Mouse (Mus musculus) liver, embryonic 12.5 days (tissue): ENCODE data around the gene Med27. TPM values are rescaled to one million over a fixed set of nuclear protein-coding genes. Genes with fewer than 3 reads are reported as not detected.

ENCODE experiments used
- ATAC-seq: fragments of 200-750 bp; cut with Nextera tagmentation; 2 replicates; pipeline ENCODE4 v1.8.0; 2017; ENCODE audit warnings: moderate number of reproducible peaks, mild to moderate bottlenecking, moderate library complexity
- H3K27ac ChIP-seq: fragments of 300-500 bp; sonication (generic); 2 replicates; pipeline ENCODE4 v1.5.1; 2016; ENCODE audit warnings: mild to moderate bottlenecking
- H3K27me3 ChIP-seq: fragments of 300-500 bp; sonication (generic); replicated peaks from 2 replicates; pipeline ENCODE4 v1.6.1; 2016; ENCODE audit warnings: mild to moderate bottlenecking, moderate library complexity
- H3K36me3 ChIP-seq: fragments of 300-500 bp; sonication (generic); 2 replicates; pipeline ENCODE4 v1.6.1; 2016; ENCODE audit warnings: mild to moderate bottlenecking, moderate library complexity
- H3K4me1 ChIP-seq: fragments of 300-500 bp; sonication (generic); 2 replicates; pipeline ENCODE4 v1.6.1; 2016
- H3K4me2 ChIP-seq: fragments of 300-500 bp; sonication (generic); 2 replicates; pipeline ENCODE4 v1.6.1; 2016; ENCODE audit warnings: mild to moderate bottlenecking, moderate library complexity
- H3K4me3 ChIP-seq: fragments of 300-500 bp; sonication (generic); 2 replicates; pipeline ENCODE4 v1.5.1; 2016; ENCODE audit warnings: mild to moderate bottlenecking, moderate library complexity
- H3K9ac ChIP-seq: fragments of 300-500 bp; sonication (generic); 2 replicates; pipeline ENCODE4 v1.6.1; 2016; ENCODE audit warnings: mild to moderate bottlenecking, moderate library complexity
- H3K9me3 ChIP-seq: fragments of 300-500 bp; sonication (generic); replicated peaks from 2 replicates; pipeline ENCODE4 v1.6.1; 2016; ENCODE audit warnings: mild to moderate bottlenecking, moderate library complexity
- WGBS: fragments of 180-500 bp; shearing (Covaris S2); methylation state at CpG from one replicate; pipeline ENCODE4 v1.1.7; 2016; ENCODE audit not compliant: insufficient replicate concordance; 5-methylcytosine and 5-hydroxymethylcytosine counted together
- polyA plus RNA-seq: library from polyadenylated mRNA; unstranded; fragments of >200 nt; fragmentation: Nextera tagmentation; extraction: Ambion mirVana; gene quantifications from 2 replicates; pipeline ENCODE4 v1.2.1, GENCODE M21; 2016

The Med27 gene
- polyA plus RNA-seq, 1 experiment from 2014 or later, result 30.9 TPM

DNA sequence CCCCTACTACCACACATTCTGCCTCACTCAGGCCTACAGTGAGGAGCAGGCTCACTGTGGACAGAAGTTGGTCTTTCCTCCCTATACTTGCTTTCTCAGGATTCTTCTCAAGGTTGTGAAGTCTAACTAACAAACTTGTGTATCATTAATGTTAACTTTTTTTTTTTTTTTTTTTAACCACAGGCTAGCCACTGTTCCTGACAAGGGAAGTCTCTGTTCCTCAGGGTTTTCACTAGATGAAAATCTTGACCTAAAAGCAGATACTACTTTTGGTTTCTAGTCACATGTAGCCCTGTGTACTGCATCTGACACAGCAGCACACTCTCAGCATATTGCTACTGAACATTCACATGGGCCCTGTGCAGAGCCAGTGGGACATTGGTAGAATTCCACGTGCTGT is 55.2 kb downstream of the Med27 start:
- no peak overlapping the region for H3K27ac ChIP-seq
- 67% methylated on average over 1 of the region's 1 CpGs for WGBS
- H3K4me2 ChIP-seq, result no peak overlapping the region
- no peaks in the 10 kb centered on the region for H3K9me3 ChIP-seq
- H3K27me3 ChIP-seq, result no peaks in the 10 kb centered on the region
- H3K4me3 ChIP-seq, result no peak overlapping the region
- H3K4me1 ChIP-seq, result peaks cover 16% of the 10 kb centered on the region
- H3K36me3 ChIP-seq, result no peaks in the 10 kb centered on the region
- H3K9ac ChIP-seq, result no peak overlapping the region
- no peak for ATAC-seq

DNA sequence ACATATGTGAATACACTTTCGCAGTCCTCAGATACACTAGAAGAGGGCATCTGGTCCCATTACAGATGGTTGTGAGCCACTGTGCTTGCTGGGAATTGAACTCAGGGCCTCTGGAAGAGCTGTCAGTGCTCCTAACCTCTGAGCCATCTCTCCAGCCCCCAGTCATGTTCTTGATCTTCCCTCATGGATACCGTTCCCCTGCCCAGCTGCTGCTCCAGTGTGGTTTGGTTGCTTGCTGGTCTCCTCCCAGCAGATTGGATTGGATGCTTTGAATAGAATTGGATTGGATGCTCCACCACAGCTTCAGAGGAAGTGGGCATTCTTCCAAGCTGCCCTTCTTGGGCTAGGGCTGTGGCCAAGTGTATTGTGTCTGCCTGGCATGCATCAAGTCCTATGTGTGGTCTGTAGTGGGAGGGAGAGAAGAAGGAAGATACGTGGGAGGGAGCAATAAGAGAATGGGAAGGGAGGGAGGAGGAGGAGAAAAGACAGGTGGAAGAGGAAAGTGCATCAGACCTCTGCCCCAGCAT is 56.0 kb downstream of the Med27 start:
- H3K9ac ChIP-seq, result no peak overlapping the region
- peaks cover 16% of the 10 kb centered on the region for H3K4me1 ChIP-seq
- no peaks in the 10 kb centered on the region for H3K27me3 ChIP-seq
- no peak overlapping the region for H3K27ac ChIP-seq
- no peak overlapping the region for H3K4me2 ChIP-seq
- no peak overlapping the region for H3K4me3 ChIP-seq
- no peaks in the 10 kb centered on the region for H3K36me3 ChIP-seq
- no peak for ATAC-seq
- no peaks in the 10 kb centered on the region for H3K9me3 ChIP-seq
- 66% methylated on average over 3 of the region's 3 CpGs for WGBS

DNA sequence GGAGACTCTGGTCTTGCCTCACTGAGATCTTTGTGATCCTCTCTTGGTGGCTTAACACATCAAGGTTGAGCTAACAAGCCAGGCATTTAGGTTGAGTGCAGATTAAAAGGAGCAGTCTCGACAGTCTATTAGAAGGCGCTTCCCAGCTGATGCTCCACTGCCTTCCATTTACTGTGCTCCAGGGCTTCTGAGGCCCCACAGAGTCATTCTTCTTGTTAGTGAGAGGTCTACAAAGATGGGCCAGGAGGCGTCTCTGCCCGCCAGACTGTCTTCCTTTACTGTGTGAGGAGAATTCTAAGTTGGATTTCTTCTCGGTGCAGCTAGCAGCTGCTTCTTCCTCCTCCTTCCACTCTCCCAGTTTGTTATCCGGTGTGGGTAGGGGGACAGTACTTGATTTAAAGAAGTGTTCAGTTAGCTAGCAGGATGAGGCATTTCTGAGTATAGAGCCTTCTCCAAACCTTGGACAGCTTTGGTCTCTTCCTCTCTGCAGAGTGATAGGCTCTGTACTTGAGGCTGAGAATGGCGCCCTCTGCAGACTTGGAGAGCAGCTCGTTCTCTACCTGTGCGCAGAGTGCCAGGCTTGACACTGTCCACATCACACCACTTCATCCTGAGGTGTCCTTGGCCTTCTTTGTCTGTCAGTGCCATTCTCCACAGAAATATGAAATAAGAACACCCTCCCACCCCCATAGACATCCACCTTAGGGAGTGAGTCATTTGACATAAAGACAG is 57.3 kb downstream of the Med27 start:
- H3K4me1 ChIP-seq, result peaks cover 13% of the 10 kb centered on the region; the same call in 1 of the 2 replicates
- 64% methylated on average over 9 of the region's 9 CpGs for WGBS
- no peaks in the 10 kb centered on the region for H3K9me3 ChIP-seq
- H3K36me3 ChIP-seq, result no peaks in the 10 kb centered on the region
- no peak overlapping the region for H3K27ac ChIP-seq
- ATAC-seq, result no peak
- no peaks in the 10 kb centered on the region for H3K27me3 ChIP-seq
- H3K4me2 ChIP-seq, result no peak overlapping the region
- no peak overlapping the region for H3K4me3 ChIP-seq
- H3K9ac ChIP-seq, result no peak overlapping the region

DNA sequence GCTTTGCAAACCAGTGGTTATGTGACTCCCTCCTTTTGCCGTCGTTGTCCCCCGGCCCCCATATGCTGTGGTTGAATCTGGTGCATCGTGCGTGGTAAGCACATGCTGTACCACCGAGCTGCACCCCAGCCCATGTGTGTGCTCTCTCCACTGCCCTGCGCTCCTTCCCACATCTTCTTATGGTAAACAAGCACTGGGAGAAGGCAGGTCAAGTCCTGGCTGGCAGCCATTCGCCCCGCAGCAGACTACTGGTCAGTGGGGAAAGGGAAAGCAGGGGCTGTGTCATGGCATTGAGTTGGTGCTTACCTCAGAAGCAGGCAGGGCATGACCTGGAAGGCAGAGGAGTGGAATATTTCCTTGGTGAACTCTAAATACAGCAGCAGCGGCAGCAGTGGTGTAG is 58.3 kb downstream of the Med27 start:
- Histone ChIP-seq H3K9me3 (no peaks in the 10 kb centered on the region), H3K4me3 (no peak overlapping the region), H3K27me3 (no peaks in the 10 kb centered on the region), H3K27ac (no peak overlapping the region), H3K9ac (no peak overlapping the region), H3K4me1 (peaks cover 13% of the 10 kb centered on the region; the same call in 1 of the 2 replicates), H3K4me2 (no peak overlapping the region), H3K36me3 (no peaks in the 10 kb centered on the region)
- 79% methylated on average over 10 of the region's 10 CpGs for WGBS
- no peak for ATAC-seq

DNA sequence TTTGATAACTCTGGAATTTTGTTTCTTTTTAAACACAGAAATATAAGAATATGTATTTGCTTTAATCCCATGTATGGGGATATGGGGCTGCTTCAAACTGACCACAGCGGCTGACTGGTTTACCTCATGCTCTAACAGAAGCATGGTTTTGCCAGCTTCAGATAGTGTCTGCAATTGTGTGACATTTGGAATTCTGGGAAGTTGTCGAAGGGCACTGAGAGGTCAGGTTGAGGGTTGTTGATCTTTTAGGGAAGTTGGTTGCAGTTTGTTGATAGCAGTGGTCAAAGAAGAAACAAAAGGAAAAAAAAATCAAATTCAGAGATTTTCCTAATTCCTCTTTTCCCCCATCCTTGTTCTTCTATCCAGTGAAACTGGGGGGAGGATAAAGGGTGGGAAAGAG is 59.2 kb downstream of the Med27 start:
- no peak overlapping the region for H3K27ac ChIP-seq
- H3K27me3 ChIP-seq, result no peaks in the 10 kb centered on the region
- no peaks in the 10 kb centered on the region for H3K36me3 ChIP-seq
- WGBS, result 50% methylated on average over 2 of the region's 2 CpGs
- H3K9me3 ChIP-seq, result no peaks in the 10 kb centered on the region
- no peak overlapping the region for H3K4me3 ChIP-seq
- no peak for ATAC-seq
- no peak overlapping the region for H3K4me2 ChIP-seq
- peaks cover 13% of the 10 kb centered on the region; the same call in 1 of the 2 replicates for H3K4me1 ChIP-seq
- H3K9ac ChIP-seq, result no peak overlapping the region

DNA sequence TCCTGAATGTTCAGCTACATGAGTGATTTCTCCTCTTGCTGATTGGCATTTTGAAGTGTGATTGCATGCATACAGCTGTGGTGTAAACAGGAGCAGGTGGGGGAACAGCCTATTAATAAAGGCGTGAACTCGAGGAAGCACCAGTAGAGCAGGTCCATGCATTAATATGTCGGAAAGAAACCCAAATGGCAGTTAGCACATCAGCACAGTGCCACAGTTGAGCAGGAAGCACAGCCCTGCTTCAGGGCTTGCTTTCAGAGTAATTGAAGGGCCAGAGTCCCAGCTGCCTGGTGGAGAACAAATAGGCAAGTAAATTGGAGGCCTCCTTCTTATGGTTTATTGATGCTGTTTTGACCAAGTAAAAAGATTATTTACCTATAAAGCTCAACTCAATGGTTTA is 60.7 kb downstream of the Med27 start:
- Histone ChIP-seq H3K27me3 (no peaks in the 10 kb centered on the region), H3K4me3 (no peak overlapping the region), H3K9me3 (no peaks in the 10 kb centered on the region), H3K4me1 (peaks cover 14% of the 10 kb centered on the region), H3K36me3 (no peaks in the 10 kb centered on the region), H3K27ac (no peak overlapping the region), H3K4me2 (no peak overlapping the region), H3K9ac (no peak overlapping the region)
- no peak for ATAC-seq
- 73% methylated on average over 3 of the region's 3 CpGs for WGBS

DNA sequence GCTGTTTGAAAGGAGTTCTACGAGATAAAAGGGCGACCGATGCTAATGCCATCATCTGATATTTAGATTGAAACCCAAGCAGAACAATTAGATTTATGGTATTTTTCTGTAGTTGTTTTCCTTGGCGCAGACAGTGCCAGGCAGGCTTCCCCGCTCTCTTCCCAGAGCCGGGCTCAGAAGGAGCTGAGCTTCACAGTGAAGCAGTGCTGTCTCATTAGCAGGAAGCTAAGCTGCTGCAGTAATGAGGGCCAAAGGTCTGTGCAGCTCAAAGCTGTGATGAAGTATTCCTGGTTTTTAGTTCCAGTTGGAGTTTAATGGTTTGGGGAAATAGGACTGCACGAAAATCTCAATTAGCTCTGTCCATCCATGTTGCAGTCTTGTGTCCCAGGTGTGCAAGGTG is 61.1 kb downstream of the Med27 start:
- Histone ChIP-seq H3K4me2 (no peak overlapping the region), H3K4me3 (no peak overlapping the region), H3K27ac (no peak overlapping the region), H3K27me3 (no peaks in the 10 kb centered on the region), H3K4me1 (peaks cover 18% of the 10 kb centered on the region), H3K9ac (no peak overlapping the region), H3K9me3 (no peaks in the 10 kb centered on the region), H3K36me3 (no peaks in the 10 kb centered on the region)
- 86% methylated on average over 7 of the region's 7 CpGs for WGBS
- ATAC-seq, result no peak

DNA sequence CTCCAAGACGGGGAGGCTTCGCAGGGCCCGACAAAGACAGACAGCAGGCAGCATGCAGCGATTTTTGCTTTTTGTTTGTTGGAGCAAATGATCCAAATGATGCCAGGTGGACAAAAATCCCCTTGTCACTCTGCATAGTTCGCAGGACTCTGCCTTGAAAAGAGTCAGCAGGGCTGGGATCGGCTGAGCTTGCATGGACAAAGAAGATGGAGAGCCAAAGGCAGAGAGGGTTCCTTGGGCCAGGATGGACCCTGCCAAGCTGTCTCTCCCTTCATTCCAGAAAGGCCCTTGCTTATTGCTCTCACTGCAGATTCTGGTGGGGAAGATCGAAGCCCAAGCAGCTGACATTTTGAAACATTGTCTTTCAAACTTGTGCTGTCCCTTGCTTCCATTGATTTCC is 64.3 kb downstream of the Med27 start:
- no peaks in the 10 kb centered on the region for H3K9me3 ChIP-seq
- ATAC-seq, result no peak
- 80% methylated on average over 7 of the region's 7 CpGs for WGBS

DNA sequence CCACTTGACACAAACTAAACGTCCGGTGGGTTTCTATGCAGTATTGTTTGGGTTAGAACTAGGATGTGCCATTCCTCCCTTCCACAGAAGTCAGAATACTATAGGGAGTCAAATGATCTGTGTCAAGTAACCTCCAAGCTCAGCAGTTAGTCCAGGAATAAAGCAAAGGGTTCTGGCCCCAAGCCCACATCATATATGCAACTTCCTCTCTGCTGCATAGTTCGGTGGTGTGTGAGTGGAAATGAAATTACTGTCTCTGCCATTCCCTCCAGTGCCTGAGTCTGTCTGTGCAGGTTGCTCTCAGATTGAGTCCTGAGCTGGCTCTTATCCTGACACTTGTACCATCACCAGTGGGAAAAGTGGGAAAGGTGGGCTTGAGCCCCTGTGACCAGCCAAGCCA is 65.8 kb downstream of the Med27 start:
- no peak for ATAC-seq

More for the DNA sequence above, 64.3 kb downstream of the Med27 start:
- Histone ChIP-seq H3K27me3 (no peaks in the 10 kb centered on the region), H3K27ac (no peak overlapping the region), H3K4me3 (no peak overlapping the region), H3K9ac (no peak overlapping the region), H3K4me1 (peaks cover 10% of the 10 kb centered on the region; the same call in 1 of the 2 replicates), H3K4me2 (no peak overlapping the region), H3K36me3 (peaks cover 6% of the 10 kb centered on the region; the same call in 1 of the 2 replicates)

DNA sequence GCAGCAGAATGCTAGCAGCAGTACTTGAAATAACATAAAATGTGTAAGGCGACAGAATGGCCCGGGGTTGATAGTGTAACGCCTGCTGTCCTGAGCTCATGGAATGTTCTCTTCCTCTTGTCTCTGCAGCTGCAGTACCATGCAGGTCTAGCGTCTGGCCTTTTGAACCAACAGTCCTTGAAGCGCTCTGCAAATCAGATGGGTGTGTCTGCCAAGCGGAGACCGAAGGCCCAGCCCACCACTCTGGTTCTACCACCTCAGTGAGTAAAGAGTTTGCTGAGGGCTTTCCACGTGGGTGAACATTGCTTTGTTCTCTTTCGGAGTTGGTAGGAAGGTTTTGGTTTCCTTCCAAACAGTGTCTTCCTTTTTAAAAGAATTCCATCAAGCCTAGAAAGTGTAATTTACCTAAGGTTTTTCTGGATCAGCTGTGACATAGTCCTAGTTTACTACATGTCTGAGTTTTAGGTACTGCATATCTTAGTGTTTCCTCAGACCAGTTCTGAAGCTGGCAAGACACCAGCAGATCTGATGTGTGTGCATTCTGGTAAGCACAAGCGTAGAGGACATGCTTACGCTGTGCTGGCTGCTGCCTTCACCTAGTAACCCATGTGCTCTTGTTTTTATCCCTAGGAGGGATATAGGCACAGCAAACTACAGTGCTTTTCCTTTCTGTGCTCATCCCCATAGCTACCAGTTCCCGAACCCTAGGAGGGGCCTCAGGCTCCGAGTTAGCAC is 66.8 kb downstream of the Med27 start:
- ATAC-seq, result no peak
- WGBS, result 66% methylated on average over 13 of the region's 13 CpGs
- H3K9ac ChIP-seq, result no peak overlapping the region
- no peak overlapping the region for H3K27ac ChIP-seq
- H3K27me3 ChIP-seq, result no peaks in the 10 kb centered on the region
- peaks cover 6% of the 10 kb centered on the region; the same call in 1 of the 2 replicates for H3K36me3 ChIP-seq
- H3K4me1 ChIP-seq, result peaks cover 10% of the 10 kb centered on the region; the same call in 1 of the 2 replicates
- no peak overlapping the region for H3K4me2 ChIP-seq
- H3K9me3 ChIP-seq, result no peaks in the 10 kb centered on the region
- no peak overlapping the region for H3K4me3 ChIP-seq

More for the DNA sequence above, 65.8 kb downstream of the Med27 start:
- 62% methylated on average over 3 of the region's 3 CpGs for WGBS
- no peak overlapping the region for H3K4me2 ChIP-seq
- peaks cover 6% of the 10 kb centered on the region; the same call in 1 of the 2 replicates for H3K36me3 ChIP-seq
- H3K27ac ChIP-seq, result no peak overlapping the region
- peaks cover 10% of the 10 kb centered on the region; the same call in 1 of the 2 replicates for H3K4me1 ChIP-seq
- no peak overlapping the region for H3K4me3 ChIP-seq
- no peaks in the 10 kb centered on the region for H3K27me3 ChIP-seq
- no peaks in the 10 kb centered on the region for H3K9me3 ChIP-seq
- H3K9ac ChIP-seq, result no peak overlapping the region

DNA sequence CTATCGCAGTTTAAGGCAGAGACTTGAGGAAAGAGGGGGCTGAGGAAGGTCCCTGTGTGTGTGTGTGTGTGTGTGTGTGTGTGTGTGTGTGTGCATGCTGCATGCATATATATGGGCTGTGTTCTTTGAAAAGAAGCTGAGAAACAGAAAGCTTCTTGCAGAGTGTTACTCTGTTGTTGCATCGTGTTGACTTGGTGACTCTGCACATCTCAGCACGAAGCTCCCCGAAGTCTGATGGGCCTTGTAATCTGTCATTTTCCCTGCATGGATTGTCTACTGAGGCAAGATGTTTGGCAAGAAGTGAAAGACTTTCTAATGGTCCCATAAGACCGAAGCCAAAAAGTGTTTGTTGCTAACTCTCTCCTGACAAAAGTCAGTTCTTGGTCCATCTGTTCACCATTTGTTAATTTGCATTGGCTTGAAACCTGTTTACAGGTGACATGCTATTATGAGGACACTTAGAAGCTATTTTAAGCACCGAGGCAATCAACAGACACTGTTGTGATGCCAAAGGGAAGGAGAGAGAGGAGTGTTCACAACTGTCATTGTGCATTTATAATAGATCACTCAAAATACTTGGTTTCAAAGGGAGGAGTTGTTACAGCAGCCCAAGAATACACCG is 68.3 kb downstream of the Med27 start:
- no peak for ATAC-seq
- H3K9ac ChIP-seq, result no peak overlapping the region
- 79% methylated on average over 7 of the region's 7 CpGs for WGBS
- H3K4me3 ChIP-seq, result no peak overlapping the region
- H3K27me3 ChIP-seq, result no peaks in the 10 kb centered on the region
- H3K9me3 ChIP-seq, result no peaks in the 10 kb centered on the region
- H3K4me2 ChIP-seq, result no peak overlapping the region
- H3K36me3 ChIP-seq, result peaks cover 6% of the 10 kb centered on the region; the same call in 1 of the 2 replicates
- H3K4me1 ChIP-seq, result peaks cover 25% of the 10 kb centered on the region; the same call in 1 of the 2 replicates
- H3K27ac ChIP-seq, result no peak overlapping the region

DNA sequence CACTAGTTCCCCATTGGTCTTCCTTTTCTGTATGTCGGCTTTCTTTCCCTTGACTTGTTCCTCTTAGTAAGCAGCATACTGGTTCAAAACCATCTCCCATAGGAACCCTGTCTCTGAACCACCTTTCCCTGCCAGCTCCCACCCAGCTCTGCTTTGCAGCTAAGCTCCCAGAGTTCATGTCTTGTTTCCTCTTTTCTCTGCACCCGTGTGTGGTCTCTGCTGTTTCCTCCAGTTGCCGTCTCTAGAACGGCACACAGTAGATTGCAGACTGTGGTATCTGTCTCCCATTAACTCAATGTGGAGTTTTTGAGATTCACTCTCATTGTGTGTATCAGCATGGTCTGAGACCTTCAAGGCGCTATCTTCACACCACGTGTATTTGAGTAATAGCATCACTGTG is 71.9 kb downstream of the Med27 start:
- Histone ChIP-seq H3K4me2 (no peak overlapping the region), H3K27ac (no peak overlapping the region), H3K4me1 (peaks cover 28% of the 10 kb centered on the region), H3K27me3 (no peaks in the 10 kb centered on the region), H3K4me3 (no peak overlapping the region), H3K9me3 (no peaks in the 10 kb centered on the region), H3K9ac (no peak overlapping the region), H3K36me3 (peaks cover 6% of the 10 kb centered on the region; the same call in 1 of the 2 replicates)
- 22% methylated on average over 6 of the region's 6 CpGs for WGBS
- ATAC-seq, result no peak
